Mouse (Mus musculus): ENCODE data around the gene Msmo1. TPM values are rescaled to one million over a fixed set of nuclear protein-coding genes. Genes with fewer than 3 reads are reported as not detected.

Msmo1 gene
- polyA plus RNA-seq, 1 experiment from 2014 or later: 220 TPM

DNA sequence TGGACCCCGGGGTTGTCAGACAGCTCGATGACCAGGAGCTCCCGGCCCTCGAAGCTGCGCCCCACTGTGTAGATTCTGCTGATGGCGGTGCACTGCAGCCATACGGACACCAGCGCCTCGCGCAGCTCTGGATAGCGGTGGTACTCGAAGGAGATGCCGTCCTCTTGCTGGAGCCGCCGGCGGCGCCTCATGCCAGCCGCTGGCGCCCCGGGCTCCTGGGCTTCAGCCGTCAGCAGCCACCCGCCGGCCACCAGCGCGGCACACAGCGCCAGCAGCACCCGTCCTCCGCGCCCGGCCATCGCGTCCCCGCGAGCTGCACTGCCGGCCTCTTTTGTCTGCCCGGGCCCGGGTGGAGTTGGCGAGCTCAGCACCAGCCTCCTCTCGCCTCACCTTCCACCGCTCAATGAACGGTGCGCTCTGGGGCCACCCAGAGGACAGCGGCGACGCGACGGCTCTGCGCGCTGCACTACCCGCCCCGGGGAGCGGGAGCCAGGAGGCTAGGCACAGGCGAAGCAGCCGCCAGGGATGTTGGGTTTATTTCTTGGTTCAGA is 40.9 kb downstream of the Msmo1 start, which contains the start of gene Cpe:
Cpe (minus strand) TSS at position 404 of the 551 bp plus-strand sequence.
- Histone ChIP-seq H3K36me3 (ENCODE audit: control insufficient read depth, insufficient read depth, low read length) (no peaks in the 10 kb centered on the region), H3K4me1 (replicated peaks; ENCODE audit: control insufficient read depth, insufficient read depth, low read length) (no peaks in the 10 kb centered on the region; the same call in 1 of the 2 replicates), H3K4me2 (ENCODE audit: low read length) (peak within 1 kb of the TSS; percentile 50), H3K9me3 (ENCODE audit: control insufficient read depth, low read length) (no peaks in the 10 kb centered on the region), H3K27ac (ENCODE audit: low read depth) (peak within 1 kb of the TSS; percentile 72), H3K9ac (ENCODE audit: low read length) (peak within 1 kb of the TSS; percentile 79), H3K27me3 (replicated peaks; ENCODE audit: control insufficient read depth, insufficient read depth, low read length) (no peaks in the 10 kb centered on the region), H3K4me3 (ENCODE audit: low read depth, low read length) (peak within 1 kb of the TSS; percentile 41)
- under 1% methylated on average over 53 of the region's 54 CpGs for WGBS
- ATAC-seq (replicated peaks; ENCODE audit: low FRiP score, low TSS enrichment, low read depth) (peak; percentile 97), DNase-seq (ENCODE audit: low spot score) (peak; percentile 86)

GRCm38 (mm10) chr8:64691591-64692401 is 41.8 kb downstream of the Msmo1 start:
- H3K9ac ChIP-seq (ENCODE audit: low read length): peak overlapping the region; percentile 79
- 12% methylated on average over 16 of the region's 16 CpGs for WGBS
- H3K27me3 ChIP-seq (replicated peaks; ENCODE audit: control insufficient read depth, insufficient read depth, low read length): no peaks in the 10 kb centered on the region
- peak overlapping the region; percentile 50 for H3K4me2 ChIP-seq (ENCODE audit: low read length)
- no peaks in the 10 kb centered on the region; the same call in 1 of the 2 replicates for H3K4me1 ChIP-seq (replicated peaks; ENCODE audit: control insufficient read depth, insufficient read depth, low read length)
- peak overlapping the region; percentile 41 for H3K4me3 ChIP-seq (ENCODE audit: low read depth, low read length)
- no peak for ATAC-seq (replicated peaks; ENCODE audit: low FRiP score, low TSS enrichment, low read depth)
- H3K27ac ChIP-seq (ENCODE audit: low read depth): peak overlapping the region; percentile 72; the same call in 1 of the 2 replicates
- DNase-seq (ENCODE audit: low spot score): no peak
- H3K36me3 ChIP-seq (ENCODE audit: control insufficient read depth, insufficient read depth, low read length): no peaks in the 10 kb centered on the region
- no peaks in the 10 kb centered on the region for H3K9me3 ChIP-seq (ENCODE audit: control insufficient read depth, low read length)

DNA sequence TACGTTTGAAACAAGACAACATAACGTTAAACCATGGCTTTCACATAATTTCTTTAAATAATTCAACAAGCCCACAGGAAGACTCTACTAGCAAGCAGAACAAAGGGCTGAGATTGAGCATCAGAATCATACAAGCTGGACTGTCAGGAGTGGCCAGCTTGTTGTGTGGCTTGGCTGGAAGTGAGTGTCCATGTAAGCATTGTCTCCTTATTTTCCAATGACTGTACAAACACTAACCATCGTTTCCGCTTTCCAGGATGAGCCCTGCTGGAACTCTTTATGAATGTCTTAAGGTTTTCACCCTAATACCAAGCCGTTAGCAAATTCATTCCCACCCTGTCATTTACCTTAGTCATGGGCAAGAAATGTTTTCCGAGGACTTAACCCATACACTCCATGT is 42.7 kb downstream of the Msmo1 start:
- Histone ChIP-seq H3K4me1 (replicated peaks; ENCODE audit: control insufficient read depth, insufficient read depth, low read length) (no peaks in the 10 kb centered on the region; the same call in 1 of the 2 replicates), H3K27ac (ENCODE audit: low read depth) (no peak overlapping the region), H3K27me3 (replicated peaks; ENCODE audit: control insufficient read depth, insufficient read depth, low read length) (no peaks in the 10 kb centered on the region), H3K4me3 (ENCODE audit: low read depth, low read length) (no peak overlapping the region), H3K9ac (ENCODE audit: low read length) (no peak overlapping the region), H3K4me2 (ENCODE audit: low read length) (peak overlapping the region; percentile 50), H3K9me3 (ENCODE audit: control insufficient read depth, low read length) (no peaks in the 10 kb centered on the region), H3K36me3 (ENCODE audit: control insufficient read depth, insufficient read depth, low read length) (no peaks in the 10 kb centered on the region)
- WGBS: 80% methylated on average over 6 of the region's 6 CpGs
- DNase-seq (ENCODE audit: low spot score) (no peak), ATAC-seq (replicated peaks; ENCODE audit: low FRiP score, low TSS enrichment, low read depth) (no peak)

- H3K4me2 ChIP-seq (ENCODE audit: low read length): no peak overlapping the region
- H3K36me3 ChIP-seq (ENCODE audit: control insufficient read depth, insufficient read depth, low read length): no peaks in the 10 kb centered on the region
- ATAC-seq (replicated peaks; ENCODE audit: low FRiP score, low TSS enrichment, low read depth): no peak
- DNase-seq (ENCODE audit: low spot score): no peak
- no peaks in the 10 kb centered on the region for H3K27me3 ChIP-seq (replicated peaks; ENCODE audit: control insufficient read depth, insufficient read depth, low read length)
- no peak overlapping the region for H3K9ac ChIP-seq (ENCODE audit: low read length)
- H3K9me3 ChIP-seq (ENCODE audit: control insufficient read depth, low read length): no peaks in the 10 kb centered on the region
- no peak overlapping the region for H3K4me3 ChIP-seq (ENCODE audit: low read depth, low read length)
- WGBS: 69% methylated on average over 6 of the region's 6 CpGs
- H3K4me1 ChIP-seq (replicated peaks; ENCODE audit: control insufficient read depth, insufficient read depth, low read length): no peaks in the 10 kb centered on the region; the same call in 1 of the 2 replicates
- no peak overlapping the region for H3K27ac ChIP-seq (ENCODE audit: low read depth)
Measured at GRCm38 (mm10) chr8:64690306-64690705, 43.3 kb downstream of the Msmo1 start.

DNA sequence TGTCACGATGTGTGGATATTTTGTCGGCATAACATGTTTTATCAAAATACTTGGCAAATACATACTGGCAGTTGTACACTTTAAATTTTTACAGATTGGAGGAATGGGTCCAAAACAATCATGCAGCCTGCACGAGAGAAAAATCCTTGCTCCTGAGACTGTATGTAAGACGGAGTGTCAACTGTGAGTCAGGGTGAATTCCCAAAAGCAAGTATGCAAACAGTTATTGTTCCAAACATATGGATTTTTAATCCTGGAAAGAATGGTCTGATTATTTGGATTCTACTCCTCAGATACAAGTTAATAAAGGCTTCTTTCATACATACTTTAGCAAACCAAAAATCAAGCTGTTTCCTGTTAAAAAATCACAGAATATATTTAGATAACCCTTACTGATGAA is 44.9 kb downstream of the Msmo1 start:
- DNase-seq (ENCODE audit: low spot score) (no peak), ATAC-seq (replicated peaks; ENCODE audit: low FRiP score, low TSS enrichment, low read depth) (no peak)
- H3K9ac ChIP-seq (ENCODE audit: low read length): no peak overlapping the region
- 75% methylated on average over 4 of the region's 4 CpGs for WGBS
- H3K4me3 ChIP-seq (ENCODE audit: low read depth, low read length): no peak overlapping the region
- no peaks in the 10 kb centered on the region for H3K9me3 ChIP-seq (ENCODE audit: control insufficient read depth, low read length)
- H3K27me3 ChIP-seq (replicated peaks; ENCODE audit: control insufficient read depth, insufficient read depth, low read length): no peaks in the 10 kb centered on the region
- no peaks in the 10 kb centered on the region for H3K36me3 ChIP-seq (ENCODE audit: control insufficient read depth, insufficient read depth, low read length)
- H3K27ac ChIP-seq (ENCODE audit: low read depth): no peak overlapping the region
- no peaks in the 10 kb centered on the region; the same call in 1 of the 2 replicates for H3K4me1 ChIP-seq (replicated peaks; ENCODE audit: control insufficient read depth, insufficient read depth, low read length)
- H3K4me2 ChIP-seq (ENCODE audit: low read length): no peak overlapping the region

DNA sequence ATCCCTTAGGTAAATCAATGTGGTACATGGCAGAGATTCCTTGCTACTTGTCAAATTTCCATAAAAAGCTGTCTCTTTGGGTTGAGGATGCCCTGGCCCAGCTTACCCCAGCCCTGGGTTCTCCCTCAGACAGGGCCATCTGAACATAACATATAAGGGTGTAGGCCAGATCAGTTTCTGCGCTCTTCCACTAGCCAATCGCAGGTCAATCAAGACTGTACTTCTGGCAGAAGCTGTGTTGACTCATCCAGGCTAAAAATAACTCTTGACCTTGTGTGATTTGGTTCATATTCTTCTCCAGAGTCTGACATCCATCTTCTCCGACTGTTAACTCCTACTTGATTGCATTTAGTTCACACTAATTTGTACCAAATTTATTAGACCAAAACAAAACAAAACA is 45.4 kb downstream of the Msmo1 start:
- no peaks in the 10 kb centered on the region; the same call in 1 of the 2 replicates for H3K4me1 ChIP-seq (replicated peaks; ENCODE audit: control insufficient read depth, insufficient read depth, low read length)
- DNase-seq (ENCODE audit: low spot score) (no peak), ATAC-seq (replicated peaks; ENCODE audit: low FRiP score, low TSS enrichment, low read depth) (no peak)
- no peak overlapping the region for H3K4me3 ChIP-seq (ENCODE audit: low read depth, low read length)
- no peak overlapping the region for H3K9ac ChIP-seq (ENCODE audit: low read length)
- H3K27ac ChIP-seq (ENCODE audit: low read depth): no peak overlapping the region
- H3K27me3 ChIP-seq (replicated peaks; ENCODE audit: control insufficient read depth, insufficient read depth, low read length): no peaks in the 10 kb centered on the region
- H3K36me3 ChIP-seq (ENCODE audit: control insufficient read depth, insufficient read depth, low read length): no peaks in the 10 kb centered on the region
- WGBS: 59% methylated on average over 3 of the region's 3 CpGs
- no peaks in the 10 kb centered on the region for H3K9me3 ChIP-seq (ENCODE audit: control insufficient read depth, low read length)
- H3K4me2 ChIP-seq (ENCODE audit: low read length): no peak overlapping the region

GRCm38 (mm10) chr8:64682501-64682900 is 51.1 kb downstream of the Msmo1 start:
- H3K4me3 ChIP-seq (ENCODE audit: low read depth, low read length): no peak overlapping the region
- no peaks in the 10 kb centered on the region for H3K4me1 ChIP-seq (replicated peaks; ENCODE audit: control insufficient read depth, insufficient read depth, low read length)
- DNase-seq (ENCODE audit: low spot score): no peak
- no peaks in the 10 kb centered on the region for H3K27me3 ChIP-seq (replicated peaks; ENCODE audit: control insufficient read depth, insufficient read depth, low read length)
- no peak overlapping the region for H3K4me2 ChIP-seq (ENCODE audit: low read length)
- no peak overlapping the region for H3K27ac ChIP-seq (ENCODE audit: low read depth)
- H3K9me3 ChIP-seq (ENCODE audit: control insufficient read depth, low read length): no peaks in the 10 kb centered on the region
- no peaks in the 10 kb centered on the region for H3K36me3 ChIP-seq (ENCODE audit: control insufficient read depth, insufficient read depth, low read length)
- no peak for ATAC-seq (replicated peaks; ENCODE audit: low FRiP score, low TSS enrichment, low read depth)
- no peak overlapping the region for H3K9ac ChIP-seq (ENCODE audit: low read length)
- WGBS: 62% methylated on average over 3 of the region's 3 CpGs

GRCm38 (mm10) chr8:64676381-64676780 is 57.2 kb downstream of the Msmo1 start:
- no peak overlapping the region for H3K4me3 ChIP-seq (ENCODE audit: low read depth, low read length)
- DNase-seq (ENCODE audit: low spot score): no peak
- H3K36me3 ChIP-seq (ENCODE audit: control insufficient read depth, insufficient read depth, low read length): no peaks in the 10 kb centered on the region
- H3K4me2 ChIP-seq (ENCODE audit: low read length): no peak overlapping the region
- H3K9me3 ChIP-seq (ENCODE audit: control insufficient read depth, low read length): no peaks in the 10 kb centered on the region
- H3K9ac ChIP-seq (ENCODE audit: low read length): no peak overlapping the region
- 83% methylated on average over 2 of the region's 2 CpGs for WGBS
- no peaks in the 10 kb centered on the region for H3K27me3 ChIP-seq (replicated peaks; ENCODE audit: control insufficient read depth, insufficient read depth, low read length)
- no peak overlapping the region for H3K27ac ChIP-seq (ENCODE audit: low read depth)
- no peak for ATAC-seq (replicated peaks; ENCODE audit: low FRiP score, low TSS enrichment, low read depth)
- no peaks in the 10 kb centered on the region; the same call in none of the 2 replicates for H3K4me1 ChIP-seq (replicated peaks; ENCODE audit: control insufficient read depth, insufficient read depth, low read length)

All from intestine, embryonic 14.5 days (tissue).